Comparison of ENCODE assay signal across 8 mouse cellular contexts in the genomic region with DNA sequence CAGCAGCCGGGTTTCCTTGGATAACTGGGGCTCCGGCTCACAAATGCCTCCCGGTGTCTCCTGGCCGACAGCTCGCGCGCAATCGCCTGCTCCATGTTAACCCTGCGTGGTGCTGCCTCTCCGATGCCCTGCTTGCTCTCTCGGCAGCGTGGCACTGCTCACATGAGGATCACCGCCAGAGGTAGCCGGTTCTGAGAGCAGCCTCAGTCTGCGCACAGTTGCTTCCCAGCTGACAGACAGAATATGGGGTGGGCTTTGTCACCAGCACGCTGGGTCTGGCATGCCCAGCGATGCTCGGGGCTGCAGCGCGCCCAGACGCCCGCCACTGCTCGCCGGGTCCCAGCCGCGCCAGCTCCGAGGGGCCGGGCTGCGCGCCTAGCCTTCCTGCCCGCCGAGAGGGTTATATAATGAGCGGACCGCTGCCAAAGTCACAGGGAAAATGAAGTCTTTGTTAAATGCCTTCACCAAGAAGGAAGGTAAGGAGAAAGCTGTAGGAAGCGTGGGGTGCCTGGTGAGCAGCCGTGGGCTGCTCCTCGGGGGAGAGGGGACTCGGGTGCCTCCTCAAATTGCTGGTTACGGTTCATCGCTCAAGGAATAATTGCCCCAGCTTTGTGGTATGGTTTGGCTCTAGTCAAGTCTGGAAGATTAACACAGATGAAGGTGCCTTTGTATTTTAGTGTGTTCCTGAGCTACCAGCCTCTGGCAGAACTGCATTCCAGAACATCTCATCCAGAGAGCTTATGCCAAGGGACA.
A peak's percentile ranks its signal among the peaks of the same experiment; 100 is the strongest.
DNase-seq lines count a peak whose midpoint lies in the region; ATAC-seq lines count a peak whose summit lies in the region.

No protein-coding gene starts in this region.

- H3K36me3 ChIP-seq in heart, embryonic 13.5 days, result no peaks in the 10 kb centered on the region
- H3K36me3 ChIP-seq in heart, embryonic 14.5 days (ENCODE audit: control insufficient read depth, insufficient read depth, low read length), result no peaks in the 10 kb centered on the region
- H3K36me3 ChIP-seq in midbrain, embryonic 13.5 days, result no peaks in the 10 kb centered on the region

- H3K4me1 ChIP-seq in heart, embryonic 13.5 days, result peaks cover 20% of the 10 kb centered on the region
- peaks cover 7 to 9% of the 10 kb centered on the region in 2 experiments; a peak in 3 of 4 replicates for H3K4me1 ChIP-seq in heart, embryonic 14.5 days (ENCODE audit: control insufficient read depth in 2 of 2, insufficient read depth in 2 of 2, low read length in 2 of 2)
- H3K4me1 ChIP-seq in midbrain, embryonic 13.5 days (replicated peaks), result peaks cover 23% of the 10 kb centered on the region

- no peak for DNase-seq in heart, adult 8-10 months (ENCODE audit: low spot score)
- peak; percentile 37 to 61 for DNase-seq in cerebellum, postnatal 4 days (ENCODE audit: low spot score in 2 of 2)
- peak; percentile 8 to 48 for DNase-seq in kidney, postnatal 25 days
- no peak for DNase-seq in natural killer cell, adult 2 months (ENCODE audit: low spot score in 2 of 2)
- DNase-seq in B cell, adult 2 months, result no peak

- H3K9ac ChIP-seq in heart, embryonic 13.5 days, result peak overlapping the region; percentile 62
- H3K9ac ChIP-seq in heart, embryonic 14.5 days (ENCODE audit: low read length), result peak overlapping the region; percentile 22; the same call in 1 of the 2 replicates
- H3K9ac ChIP-seq in midbrain, embryonic 13.5 days (replicated peaks), result peak overlapping the region; percentile 66

- 6% methylated on average over 40 of the region's 40 CpGs for WGBS in heart, embryonic 13.5 days
- WGBS in heart, embryonic 14.5 days, result 10% methylated on average over 40 of the region's 40 CpGs
- WGBS in midbrain, embryonic 13.5 days, result 3% methylated on average over 40 of the region's 40 CpGs

- H3K27me3 ChIP-seq in heart, embryonic 13.5 days (replicated peaks), result peaks cover 89% of the 10 kb centered on the region
- peaks cover 38% of the 10 kb centered on the region for H3K27me3 ChIP-seq in heart, embryonic 14.5 days (ENCODE audit: control insufficient read depth, insufficient read depth, low read length)
- peaks cover 33% of the 10 kb centered on the region for H3K27me3 ChIP-seq in midbrain, embryonic 13.5 days

- H3K4me2 ChIP-seq in heart, embryonic 13.5 days, result peak overlapping the region; percentile 69
- peak overlapping the region; percentile 64 for H3K4me2 ChIP-seq in heart, embryonic 14.5 days (ENCODE audit: low read length)
- peak overlapping the region; percentile 60 for H3K4me2 ChIP-seq in midbrain, embryonic 13.5 days (replicated peaks)

- H3K4me3 ChIP-seq in heart, embryonic 13.5 days, result peak overlapping the region; percentile 43
- peak overlapping the region; percentile 29 to 30 for H3K4me3 ChIP-seq in heart, embryonic 14.5 days (ENCODE audit: control insufficient read depth in 1 of 2, insufficient read depth in 1 of 2, low read depth in 1 of 2, low read length in 2 of 2)
- peak overlapping the region; percentile 41 for H3K4me3 ChIP-seq in midbrain, embryonic 13.5 days (replicated peaks)

- ATAC-seq in heart, embryonic 13.5 days (ENCODE audit: extremely low read depth, insufficient number of reproducible peaks, low FRiP score, low TSS enrichment), result no peak
- ATAC-seq in heart, embryonic 14.5 days (ENCODE audit: insufficient number of reproducible peaks, insufficient read depth, low FRiP score, low read depth), result no peak
- ATAC-seq in midbrain, embryonic 13.5 days, result peak; percentile 88

- no peaks in the 10 kb centered on the region for H3K9me3 ChIP-seq in heart, embryonic 13.5 days
- H3K9me3 ChIP-seq in heart, embryonic 14.5 days (ENCODE audit: control insufficient read depth, low read length), result no peaks in the 10 kb centered on the region
- no peaks in the 10 kb centered on the region for H3K9me3 ChIP-seq in midbrain, embryonic 13.5 days

- H3K27ac ChIP-seq in heart, embryonic 13.5 days (replicated peaks), result no peak overlapping the region
- no peak overlapping the region for H3K27ac ChIP-seq in heart, embryonic 14.5 days (replicated peaks in 1 of 2; ENCODE audit: control insufficient read depth in 1 of 2, insufficient read depth in 1 of 2, low read depth in 2 of 2, low read length in 2 of 2)
- peak overlapping the region; percentile 82 for H3K27ac ChIP-seq in midbrain, embryonic 13.5 days

Comparison
In these comparisons a context has a peak if more than half of its experiments do, and no peak if none do; other contexts are left out.
1. DNase-seq: peak in cerebellum, postnatal 4 days (2 of 2) and kidney, postnatal 25 days (2 of 2); none in heart, adult 8-10 months (single experiment), natural killer cell, adult 2 months (0 of 2) and B cell, adult 2 months (0 of 2).
2. Peak in every context shown above with its lines, with median percentiles within 50 percentile points of each other: H3K4me2 ChIP-seq, H3K4me3 ChIP-seq and H3K9ac ChIP-seq.